Mouse (Mus musculus): ENCODE measurements around the gene Olfr56.

Olfr56 gene

DNA sequence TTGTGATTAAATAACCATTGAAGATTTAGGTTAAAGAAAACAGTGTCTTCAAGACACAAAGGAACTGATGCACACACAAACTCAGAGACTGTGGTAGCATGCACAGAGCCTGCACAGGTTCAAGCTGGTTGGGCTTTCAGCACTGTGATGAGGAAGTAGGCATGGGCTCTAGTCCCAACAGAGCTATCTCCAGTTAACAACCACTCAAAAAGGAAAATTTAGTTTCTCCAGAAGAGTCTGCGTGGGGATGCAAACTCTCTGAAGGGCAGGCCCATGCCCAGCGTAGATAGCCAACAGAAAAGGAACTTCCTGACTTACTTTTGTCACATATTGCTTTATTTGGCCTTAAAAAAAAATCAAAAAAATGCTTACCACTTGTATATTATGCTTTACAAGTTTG lies 114.1 kb downstream of the Olfr56 start:
- no peak for DNase-seq

DNA sequence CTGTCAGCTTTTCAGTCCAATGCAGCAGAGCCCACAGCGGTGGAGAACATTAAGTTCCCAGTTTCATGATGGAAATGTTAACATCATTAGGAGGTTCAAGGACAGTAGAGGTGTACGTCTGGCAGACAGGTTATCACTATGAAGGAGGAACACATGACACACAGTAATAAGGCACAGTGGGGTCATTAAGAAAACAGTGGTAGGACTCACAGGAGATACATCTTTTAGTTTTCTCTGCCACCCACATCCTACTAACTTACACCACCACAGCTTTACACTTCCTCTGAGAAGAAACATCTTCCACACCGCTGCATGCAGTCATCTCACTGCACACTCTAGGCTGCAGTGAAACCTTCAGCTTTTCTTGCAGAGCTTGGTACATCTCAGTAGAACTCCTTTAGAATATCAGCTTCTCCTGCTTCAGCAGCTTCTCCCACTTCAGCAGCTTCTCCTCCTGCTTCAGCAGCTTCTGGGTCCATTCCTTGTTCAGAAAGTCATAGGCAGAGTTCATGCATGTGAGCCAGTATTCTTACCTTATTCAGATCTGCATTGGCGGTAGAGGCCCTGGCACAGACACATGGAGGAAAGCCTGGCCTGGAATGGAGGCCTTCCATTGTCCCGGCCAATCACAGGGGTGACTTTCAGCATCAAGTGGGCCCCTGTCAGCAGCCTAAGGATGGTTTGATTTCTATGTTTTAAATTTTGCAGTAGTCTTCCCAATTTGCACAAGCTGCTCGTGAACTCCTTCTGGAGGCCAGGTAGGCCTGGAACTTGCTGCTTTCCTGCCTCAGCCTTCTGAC lies 115.4 kb downstream of the Olfr56 start:
- no peak for DNase-seq

DNA sequence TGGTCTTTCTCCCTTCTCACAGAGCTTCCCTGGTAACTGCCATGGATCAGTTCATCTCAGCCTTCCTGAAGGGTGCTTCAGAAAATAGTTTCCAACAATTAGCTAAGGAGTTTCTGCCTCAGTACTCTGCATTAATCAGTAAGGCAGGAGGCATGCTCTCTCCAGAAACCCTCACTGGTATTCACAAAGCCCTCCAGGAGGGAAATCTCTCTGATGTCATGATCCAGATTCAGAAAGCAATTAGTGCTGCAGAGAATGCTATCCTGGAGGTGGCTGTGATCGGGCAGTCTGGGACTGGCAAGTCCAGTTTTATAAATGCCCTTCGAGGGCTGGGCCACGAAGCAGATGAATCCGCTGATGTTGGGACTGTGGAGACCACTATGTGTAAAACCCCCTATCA lies 116.7 kb downstream of the Olfr56 start:
- no peak for DNase-seq

DNA sequence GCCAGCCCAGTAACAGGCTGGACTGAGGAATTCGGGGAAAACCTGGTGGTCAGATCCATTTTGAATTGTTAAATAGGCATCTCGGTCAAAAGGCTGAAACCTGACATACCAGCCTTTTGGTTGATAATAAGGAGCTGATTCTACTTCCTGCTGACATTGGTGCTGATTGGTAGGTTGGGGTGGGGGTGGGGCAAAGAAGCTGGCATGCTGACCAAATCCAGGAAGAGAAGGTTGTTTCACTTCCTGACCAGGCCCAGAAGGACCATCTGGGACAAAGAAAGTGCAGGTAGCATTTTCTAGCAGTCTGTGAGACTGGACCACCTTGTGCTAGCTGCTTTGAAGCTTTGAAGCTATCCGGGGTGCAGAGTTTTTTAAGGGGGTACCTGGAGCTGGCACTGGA lies 121.7 kb downstream of the Olfr56 start:
- no peak for DNase-seq

DNA sequence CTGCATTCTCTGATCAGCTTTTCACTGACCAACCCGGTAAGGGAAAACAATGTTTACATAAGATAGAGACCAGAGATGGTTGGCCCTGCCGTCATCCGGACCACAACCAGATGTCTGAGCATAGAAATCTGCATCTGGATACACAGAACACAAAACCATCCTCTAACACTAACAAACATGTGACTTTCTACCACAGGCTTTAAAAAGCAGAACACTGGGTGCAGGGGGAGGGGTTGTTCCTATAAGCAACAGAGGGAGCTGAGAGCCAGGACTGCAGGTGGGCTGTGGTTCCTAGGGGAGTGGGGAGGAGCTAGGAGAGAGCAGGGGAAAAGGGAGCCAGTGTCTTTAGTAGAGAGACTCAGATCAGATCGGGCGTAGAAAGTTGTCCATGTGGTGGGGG lies 122.8 kb downstream of the Olfr56 start:
- DNase-seq = no peak

DNA sequence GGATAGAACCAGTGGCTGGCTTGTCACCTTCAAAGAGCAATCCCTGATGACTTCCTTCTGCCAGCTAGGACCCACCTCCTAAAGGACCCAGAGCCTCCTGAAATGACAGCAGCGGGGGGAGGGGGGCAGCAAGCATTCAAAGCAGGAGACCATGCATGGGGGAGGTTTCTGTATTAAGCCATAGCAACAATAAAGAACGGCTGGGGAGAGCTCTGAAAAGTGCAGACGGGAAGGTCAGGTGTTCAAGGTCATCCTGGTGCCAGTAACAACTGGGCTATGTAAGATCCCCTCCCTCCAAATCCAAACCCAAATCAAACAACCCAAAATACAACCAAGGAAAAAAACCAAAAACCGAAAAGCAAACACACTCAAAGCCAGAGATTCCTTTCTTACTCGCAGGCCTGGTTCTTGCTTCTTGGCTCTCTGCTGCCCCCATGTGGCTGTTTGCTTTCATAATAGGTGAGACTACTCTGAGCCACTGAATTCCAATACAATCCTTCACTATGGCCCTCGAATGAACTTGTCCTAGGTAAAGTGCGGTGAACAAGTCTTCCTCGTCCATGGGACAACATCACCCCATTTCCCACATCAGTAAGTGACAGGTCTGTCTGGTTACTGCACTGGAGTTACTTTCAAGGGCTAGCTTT lies 124.5 kb downstream of the Olfr56 start:
- DNase-seq = peak; percentile 77 to 90

DNA sequence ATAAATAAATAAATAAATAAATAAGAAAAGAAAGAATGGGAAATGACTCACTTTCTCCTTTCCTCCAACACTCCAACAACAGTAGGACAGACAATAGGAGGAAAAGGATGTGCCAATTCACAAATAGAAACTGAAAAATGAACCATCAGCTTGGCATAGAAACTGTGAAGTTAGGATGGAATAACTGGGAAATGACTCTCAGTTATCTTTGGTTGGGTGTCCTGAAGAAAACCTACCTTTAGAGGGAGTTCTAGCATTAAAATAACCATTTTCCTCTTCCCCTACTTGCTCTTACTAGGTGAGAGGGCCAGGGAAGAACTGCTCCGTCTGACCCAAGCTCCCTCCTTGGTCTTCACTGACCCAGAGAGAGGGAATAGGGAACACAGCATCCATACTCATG lies 127.1 kb downstream of the Olfr56 start:
- DNase-seq = no peak

DNA sequence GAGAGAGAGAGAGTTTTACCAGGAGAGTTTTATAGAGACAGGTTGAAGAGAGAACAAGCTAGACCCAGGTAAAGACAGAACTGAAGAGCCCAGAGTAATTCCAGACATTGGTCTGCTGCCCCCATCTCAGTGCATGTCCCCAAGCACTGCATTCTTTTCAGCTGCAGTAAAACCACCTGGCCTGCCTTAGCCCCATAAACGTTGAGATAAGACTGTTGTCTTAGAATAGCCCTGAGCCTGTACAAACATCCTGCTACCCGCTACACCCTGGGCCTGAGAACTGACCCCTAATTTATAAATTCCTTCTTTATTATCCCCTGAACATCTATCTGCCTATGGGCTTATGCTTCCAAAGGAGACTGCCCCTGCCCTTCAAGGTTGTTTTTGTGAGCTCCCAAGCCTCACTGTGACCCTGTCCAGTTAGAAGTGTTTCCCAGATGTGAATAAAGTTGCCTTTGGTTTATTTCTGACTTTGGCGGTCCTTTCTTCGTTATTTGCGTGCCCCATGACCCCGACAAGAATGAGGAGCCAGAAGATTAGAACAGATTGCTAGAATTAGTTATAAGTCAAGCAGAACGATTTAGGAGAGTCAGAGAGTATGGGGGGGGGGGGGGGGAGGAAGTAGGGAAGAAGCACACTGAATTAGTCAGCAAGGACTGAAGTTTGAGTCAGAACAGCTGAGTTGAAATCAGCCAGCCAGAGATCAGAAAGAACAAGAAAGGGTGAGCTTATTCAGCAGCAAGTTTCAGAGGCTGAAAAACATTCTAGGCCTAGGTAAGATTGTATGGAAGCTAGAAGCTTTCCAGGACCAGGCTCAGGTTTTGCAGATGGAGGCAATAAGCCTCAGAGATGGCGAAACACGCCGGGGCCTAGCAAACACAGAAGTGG lies 129.2 kb downstream of the Olfr56 start:
- no peak for DNase-seq

DNA sequence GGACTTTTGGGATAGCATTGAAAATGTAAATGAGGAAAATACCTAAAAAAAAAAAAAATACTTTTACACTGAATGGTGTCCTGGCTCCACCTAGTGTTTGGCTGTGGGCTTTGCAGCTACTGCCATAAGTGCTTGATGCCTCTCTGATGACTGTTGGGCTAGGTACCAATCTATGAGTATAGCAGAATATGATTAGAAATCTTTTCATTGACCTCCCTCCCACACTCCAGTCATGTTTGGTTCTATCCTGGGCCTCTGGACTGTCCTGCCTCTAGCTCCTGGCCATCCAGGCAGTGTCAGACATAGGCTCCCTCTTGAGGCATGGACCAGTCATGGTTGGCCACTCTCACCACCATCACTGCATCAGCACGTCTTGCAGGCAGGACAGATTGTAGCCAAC lies 130.1 kb downstream of the Olfr56 start:
- peak in 1 of 2 experiments; percentile 18 for DNase-seq

DNA sequence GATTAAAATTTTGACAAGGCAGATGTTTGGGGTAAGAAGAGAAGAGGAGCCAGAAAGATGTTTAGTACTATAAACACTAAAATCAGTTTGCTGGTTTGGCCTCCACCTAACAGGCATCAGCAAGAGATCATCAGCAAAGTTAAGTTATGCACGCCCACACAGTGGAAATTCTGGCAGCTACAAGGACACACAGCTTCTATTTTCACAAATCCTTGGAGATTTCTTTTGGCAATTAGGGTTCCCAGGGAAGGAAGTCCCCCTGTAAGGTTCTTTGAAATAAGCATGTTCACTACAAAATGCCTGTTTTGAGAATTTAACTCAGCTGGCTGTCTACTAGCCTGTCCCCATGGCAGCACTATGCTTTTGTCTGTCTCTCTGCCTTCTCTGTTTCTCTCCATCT lies 132.3 kb downstream of the Olfr56 start:
- no peak for DNase-seq

DNA sequence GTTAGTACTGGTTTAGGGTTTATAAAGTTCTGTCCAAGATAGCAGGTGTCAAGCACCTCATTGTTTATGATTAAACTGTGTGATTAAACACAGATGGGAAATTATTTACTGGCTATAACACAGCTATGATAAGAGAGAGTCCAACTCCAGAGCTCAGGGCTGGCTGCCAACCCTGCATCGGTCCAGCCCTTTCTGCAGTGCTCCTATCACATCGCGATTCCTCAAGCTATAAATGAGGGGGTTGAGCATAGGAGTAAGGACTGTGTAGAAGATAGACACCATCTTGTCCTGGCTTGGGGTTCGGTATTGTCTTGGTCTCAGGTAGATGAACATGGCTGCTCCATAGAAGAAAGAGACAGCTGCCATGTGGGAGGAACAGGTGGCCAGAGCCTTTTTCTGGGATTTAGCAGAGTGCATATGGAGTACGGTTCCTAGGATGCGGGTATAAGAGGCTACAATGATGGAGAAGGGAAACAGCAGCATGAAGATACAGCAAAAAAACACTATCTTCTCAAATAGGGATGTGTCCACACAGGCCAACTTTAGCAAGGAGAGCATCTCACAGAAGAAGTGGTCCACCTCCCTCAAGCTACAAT lies 134.0 kb downstream of the Olfr56 start:
- DNase-seq = no peak

DNA sequence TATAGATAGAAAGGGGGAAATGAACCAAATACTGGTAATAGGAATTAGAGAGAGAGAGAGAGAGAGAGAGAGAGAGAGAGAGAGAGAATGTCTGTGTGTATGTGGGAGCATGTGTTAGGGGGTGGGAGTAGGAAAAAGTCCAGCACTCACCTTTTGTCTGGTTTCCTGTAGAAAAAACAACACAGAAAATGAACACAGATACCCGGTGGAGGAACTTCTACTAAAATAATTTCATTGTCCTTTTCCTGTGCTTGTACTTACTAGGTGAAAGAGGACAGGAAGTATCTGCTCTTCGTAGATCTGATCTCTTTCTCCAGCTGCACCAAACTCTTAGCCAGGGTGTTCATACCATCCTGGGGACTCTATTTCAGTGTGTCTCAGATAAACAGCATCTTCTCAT lies 135.5 kb downstream of the Olfr56 start:
- DNase-seq = no peak

DNA sequence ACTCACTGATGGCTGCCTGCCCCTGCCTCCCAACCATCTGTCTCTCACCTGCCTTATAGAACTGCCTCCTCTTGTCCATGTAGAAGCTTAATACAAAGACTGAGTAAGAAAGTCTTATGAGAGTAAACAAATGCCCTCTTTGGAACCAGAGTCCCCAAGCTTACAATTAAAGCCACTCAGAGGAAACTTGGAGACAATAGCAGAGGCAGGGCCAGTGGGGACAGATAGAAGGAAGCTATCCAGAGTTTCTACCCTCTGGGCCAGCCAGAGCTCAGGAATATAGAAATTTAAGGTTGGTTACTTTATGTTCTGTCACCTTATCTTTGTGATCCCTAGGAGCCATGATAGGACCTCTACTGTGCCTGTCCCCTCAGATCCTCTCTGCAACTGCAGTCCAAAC lies 136.1 kb downstream of the Olfr56 start, which contains the start of gene Olfr1396:
Gene Olfr1396 (minus strand): TSS at position 101 of the 400 bp plus-strand sequence.
- DNase-seq = no peak

DNA sequence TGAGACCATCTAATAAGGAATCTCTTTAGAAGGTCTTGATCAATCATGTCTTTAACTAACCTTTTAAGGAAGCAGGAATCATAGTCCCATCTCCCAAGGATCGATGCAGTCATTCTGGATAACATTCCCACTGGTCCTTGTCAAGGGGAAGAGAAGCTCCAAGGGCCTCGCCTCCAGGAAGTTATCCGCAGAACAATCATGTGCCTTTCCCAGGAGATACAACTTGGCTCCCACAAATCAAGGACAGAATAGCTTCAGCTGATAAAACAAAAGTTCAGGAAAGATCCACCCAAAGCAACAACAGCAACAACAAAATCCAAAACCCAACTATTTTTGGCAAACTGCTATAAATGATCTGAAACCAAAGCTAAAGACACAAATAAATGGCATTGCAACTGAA lies 140.9 kb downstream of the Olfr56 start:
- no peak for DNase-seq

DNA sequence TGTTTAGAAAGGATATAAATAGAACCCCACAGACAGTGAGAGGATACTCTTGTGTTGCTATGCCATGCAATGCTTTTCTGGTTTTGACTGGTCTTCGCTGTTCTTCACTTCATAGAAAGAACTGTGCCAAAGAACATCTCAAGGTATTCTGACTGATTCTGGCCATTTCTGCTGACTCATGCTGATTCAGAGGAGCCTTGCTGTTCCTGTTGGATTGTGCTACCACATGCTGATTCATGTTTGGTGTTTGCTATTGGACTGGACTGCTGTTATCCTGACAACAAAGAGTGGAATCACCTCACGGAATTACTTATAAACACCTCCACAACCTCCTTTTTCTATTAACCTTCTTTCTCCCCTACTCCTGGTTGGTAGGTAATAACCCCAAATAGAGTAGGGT lies 145.5 kb downstream of the Olfr56 start:
- DNase-seq = no peak

DNA sequence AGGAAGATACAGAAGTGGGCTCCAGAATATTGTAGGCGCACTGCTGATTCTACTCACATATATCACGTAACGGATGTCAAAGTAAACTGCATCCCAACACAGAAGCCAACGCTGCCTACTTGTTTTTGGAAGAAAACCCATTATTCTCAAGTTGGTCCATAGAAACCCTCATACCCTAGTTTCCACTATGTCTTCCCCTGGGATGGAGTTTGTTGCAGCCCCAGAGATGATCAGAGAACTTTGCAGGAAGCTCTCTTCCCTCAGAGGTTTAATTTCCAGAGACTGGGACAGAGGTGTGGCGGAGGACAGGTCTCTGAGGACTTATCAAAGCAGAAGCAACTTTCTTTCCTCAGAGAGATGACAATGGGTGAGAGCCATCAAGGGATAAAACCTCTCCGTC lies 163.3 kb downstream of the Olfr56 start, which contains the start of gene Olfr1395:
Gene Olfr1395 (plus strand): TSS at position 301 of the 400 bp plus-strand sequence.
- DNase-seq = no peak

DNA sequence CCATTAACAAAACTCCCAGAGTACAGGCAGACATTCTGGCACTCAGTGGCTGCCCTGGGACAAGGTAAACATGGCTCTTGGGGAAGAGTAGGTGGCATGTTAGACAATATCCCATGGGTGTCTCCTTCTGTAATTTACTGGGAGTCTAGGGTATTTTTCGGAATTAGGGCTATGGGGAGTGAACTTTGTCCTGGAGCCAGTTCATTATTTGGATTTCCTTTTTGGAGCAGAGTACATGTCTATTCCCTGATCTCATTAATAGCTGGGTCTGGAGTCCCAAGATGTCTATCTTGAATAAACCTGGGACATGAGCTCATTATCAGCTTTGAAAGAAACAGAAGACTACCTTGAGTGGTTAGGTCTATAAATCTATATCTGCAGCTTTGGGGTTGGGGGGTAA lies 175.4 kb downstream of the Olfr56 start, which contains the start of gene Olfr1394:
Gene Olfr1394 (plus strand): TSS at position 301 of the 400 bp plus-strand sequence.
- DNase-seq = no peak

DNA sequence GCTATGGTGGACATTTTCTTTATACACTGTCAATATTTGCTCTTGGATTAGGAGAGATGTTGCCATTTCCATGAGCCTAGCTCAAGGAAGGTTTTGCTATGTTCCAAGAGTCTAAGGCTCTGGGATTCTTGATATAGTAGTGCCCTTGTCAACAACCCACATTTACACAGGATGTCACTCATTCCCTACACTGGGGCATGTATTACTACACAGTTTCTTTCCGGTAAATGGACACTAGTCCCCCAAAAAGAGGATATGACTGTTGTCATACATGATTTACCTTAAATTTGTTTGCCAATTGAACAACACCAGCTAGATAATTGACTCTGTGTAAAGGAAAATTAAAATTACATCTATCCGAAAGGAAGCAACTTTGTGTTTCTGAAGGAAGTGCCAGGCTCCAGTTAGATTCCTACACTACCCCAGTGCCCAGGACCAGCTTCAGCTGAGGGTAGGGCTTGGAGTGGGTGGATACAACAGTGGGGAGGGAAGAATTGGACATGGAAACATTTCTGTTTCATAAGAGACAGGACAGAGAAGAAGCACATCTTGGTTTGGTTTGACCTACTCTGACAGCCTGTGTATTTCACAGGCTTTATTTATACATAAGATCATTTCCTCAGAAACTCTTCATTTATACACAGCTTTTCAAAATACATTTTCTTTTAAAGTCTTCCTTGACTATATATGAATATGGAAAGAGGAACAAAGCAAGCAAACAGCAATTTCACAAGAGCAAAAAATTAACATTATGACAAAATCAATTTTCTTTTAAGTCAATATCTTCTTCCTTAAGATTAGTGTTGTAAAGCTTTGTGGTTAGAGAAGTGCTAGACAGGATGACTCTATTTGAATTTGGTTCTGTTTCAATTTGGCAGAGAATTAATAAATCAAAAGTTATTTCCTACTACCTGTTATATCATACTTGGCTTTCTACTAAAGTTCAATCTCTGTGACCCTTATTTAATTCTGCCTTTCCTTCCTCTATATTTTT lies 178.4 kb downstream of the Olfr56 start:
- DNase-seq = no peak

DNA sequence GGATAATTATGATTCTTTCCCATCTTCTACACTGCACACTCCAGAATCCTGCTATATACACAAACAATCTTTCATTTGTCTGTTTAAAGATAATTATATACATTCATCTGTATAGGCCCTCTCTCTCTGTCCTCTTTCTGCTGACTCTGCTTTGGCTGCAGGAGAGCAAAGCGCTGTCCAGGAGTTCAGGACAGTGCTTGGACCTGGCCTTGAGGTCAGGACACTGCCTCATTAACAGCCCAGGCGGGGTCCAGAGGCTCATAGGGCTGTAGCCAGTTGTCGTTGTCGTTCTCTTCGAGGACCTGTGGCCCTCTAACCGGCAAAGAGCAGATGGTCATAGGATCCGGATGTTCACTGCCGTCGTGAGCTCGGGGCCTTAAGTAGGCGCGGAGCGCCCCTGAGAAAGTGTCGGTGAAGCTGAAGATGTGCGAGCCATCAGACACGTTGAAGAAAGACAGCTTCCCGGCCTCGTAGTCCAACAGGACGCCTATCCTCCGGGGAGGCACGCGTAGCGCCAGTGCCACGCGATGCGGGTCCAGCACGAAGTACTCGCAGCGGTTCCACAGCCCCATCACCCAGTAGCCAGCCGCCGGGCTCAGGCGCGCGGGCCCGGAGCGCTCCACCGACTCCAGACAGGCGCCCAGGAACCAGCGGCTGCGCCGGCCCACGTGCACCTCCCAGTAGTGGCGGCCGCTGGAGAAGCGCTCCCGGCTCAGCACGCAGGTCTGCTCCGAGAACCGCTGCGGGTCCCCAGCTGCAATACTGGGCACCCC lies 190.3 kb downstream of the Olfr56 start:
- DNase-seq = peak in 1 of 2 experiments; percentile 2

DNA sequence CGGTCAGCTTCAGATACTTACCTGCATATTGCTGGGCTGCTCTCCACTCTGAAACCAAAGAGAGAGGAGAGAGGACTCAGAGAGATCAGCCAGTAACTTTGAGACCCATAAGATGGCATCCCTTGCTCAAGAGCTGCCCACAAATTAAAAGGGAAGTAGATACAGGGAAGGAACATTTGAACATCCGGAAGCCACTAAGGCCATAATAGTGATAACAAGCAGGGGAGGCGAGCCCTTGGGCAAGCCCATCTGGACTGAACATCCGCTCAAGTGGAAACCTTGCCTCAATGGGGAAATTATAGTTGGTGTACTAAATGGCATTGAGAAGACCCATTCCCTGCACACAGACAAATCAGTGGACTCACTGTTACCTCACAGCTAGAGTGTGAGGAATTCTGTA lies 191.9 kb downstream of the Olfr56 start:
- no peak for DNase-seq

DNA sequence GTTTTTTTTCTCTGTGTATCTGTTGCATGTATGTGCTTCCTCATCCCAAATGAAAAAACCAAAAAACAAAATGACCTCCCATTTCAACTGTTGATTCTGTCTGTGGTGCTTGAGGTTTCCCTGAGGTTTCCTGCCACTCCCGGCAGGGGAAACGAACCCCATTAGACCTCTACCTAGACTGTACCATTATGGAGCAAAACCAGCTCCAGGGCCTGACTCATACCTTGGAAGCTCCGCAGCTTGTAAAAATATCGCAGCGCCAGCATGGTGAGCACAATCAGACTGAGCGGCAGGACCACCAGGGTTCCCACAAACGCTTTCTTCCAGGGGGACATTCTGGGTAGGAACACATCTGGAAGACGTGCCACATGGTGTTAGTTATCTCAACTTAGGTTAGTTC lies 196.7 kb downstream of the Olfr56 start:
- DNase-seq = no peak
